10 mouse cellular contexts compared by ENCODE assay signal in genomic region chr4:127054522-127055198, GRCm38 (mm10). TPM values are rescaled to one million over a fixed set of nuclear protein-coding genes. Genes with fewer than 3 reads are reported as not detected.
DNase-seq lines count a peak whose midpoint lies in the region; ATAC-seq and TF ChIP-seq lines count a peak whose summit lies in the region.
"Had no signal": no experiment of that assay in that cellular context is flagged by ENCODE, and none has a peak within 500 bp of the region (broad histone marks: within the 10 kb centered on the region; RNA-seq: fewer than 3 reads in every experiment).

No protein-coding gene starts in this region.

- no peak overlapping the region for H3K4me3 ChIP-seq in left cerebral cortex, adult 2 months
- H3K4me3 ChIP-seq in E14TG2a.4 (replicated peaks; ENCODE audit: low read length): no peak overlapping the region
- no peak overlapping the region for H3K4me3 ChIP-seq in liver, embryonic 14.5 days (ENCODE audit: insufficient read depth in 1 of 2, low read depth in 2 of 2, low read length in 2 of 2)

- TF ChIP-seq CTCF in left cerebral cortex, adult 2 months (IDR thresholded peaks at IDR 0.05): peak; percentile 53
- TF ChIP-seq CTCF in E14TG2a.4 (conservative IDR thresholded peaks at IDR 0.05; ENCODE audit: low read length): peak; percentile 90
- TF ChIP-seq CTCF in liver, embryonic 14.5 days (IDR thresholded peaks at IDR 0.05; ENCODE audit: low read depth): peak; percentile 48

- H3K4me1 ChIP-seq in E14TG2a.4 (replicated peaks; ENCODE audit: low read depth, low read length): peaks cover 70% of the 10 kb centered on the region
- H3K4me1 ChIP-seq in liver, embryonic 14.5 days (replicated peaks; ENCODE audit: control insufficient read depth in 2 of 2, insufficient read depth in 2 of 2, low read length in 1 of 2): no peaks in the 10 kb centered on the region

- no peaks in the 10 kb centered on the region for H3K9me3 ChIP-seq in E14TG2a.4 (ENCODE audit: low read length)
- no peaks in the 10 kb centered on the region for H3K9me3 ChIP-seq in liver, embryonic 14.5 days (ENCODE audit: control insufficient read depth, low read length)

- DNase-seq in left cerebral cortex, adult 2 months (ENCODE audit: extremely low spot score in 1 of 2, low spot score in 2 of 2): no peak
- no peak for DNase-seq in left cerebral cortex, adult 18-20 months (ENCODE audit: low spot score in 2 of 2)
- DNase-seq in R1 (ENCODE audit: low read depth, low spot score): peak; percentile 57
- DNase-seq in liver, embryonic 14.5 days (ENCODE audit: low read depth in 3 of 3, low spot score in 3 of 3): no peak
- DNase-seq in cerebellum, postnatal 14 days: no peak
- DNase-seq: gastrocnemius, postnatal 10 days; kidney, postnatal 4 days; left cerebral cortex, postnatal 4 days had no signal

- no peak overlapping the region for H3K27ac ChIP-seq in left cerebral cortex, adult 2 months
- H3K27ac ChIP-seq in liver, embryonic 14.5 days: no peak overlapping the region

- ATAC-seq in liver, embryonic 14.5 days (ENCODE audit: insufficient read depth): no peak
- no peak for ATAC-seq in CD4-positive, CD25-positive, alpha-beta regulatory T cell, adult 4 months

- 51% methylated on average over 7 of the region's 7 CpGs for WGBS in liver, embryonic 14.5 days (ENCODE audit: insufficient replicate concordance)

- intact Hi-C loops in left cerebral cortex, adult 2 months (cut with DNase I): loop anchor here (5.0 kb wide), 1 partner anchor 263 kb away; no protein-coding TSS in a partner anchor

- H3K27me3 ChIP-seq in E14TG2a.4 (ENCODE audit: insufficient read depth, low read length): no peaks in the 10 kb centered on the region
- H3K27me3 ChIP-seq in liver, embryonic 14.5 days (ENCODE audit: control insufficient read depth, insufficient read depth, low read length): no peaks in the 10 kb centered on the region

- H3K4me2 ChIP-seq in liver, embryonic 14.5 days (ENCODE audit: low read depth): no peak overlapping the region

- peaks cover 92% of the 10 kb centered on the region for H3K36me3 ChIP-seq in E14TG2a.4 (ENCODE audit: insufficient read depth, low read length)
- peaks cover 21% of the 10 kb centered on the region for H3K36me3 ChIP-seq in liver, embryonic 14.5 days (replicated peaks; ENCODE audit: control insufficient read depth, insufficient read depth, low read depth)

- H3K9ac ChIP-seq in liver, embryonic 14.5 days (replicated peaks): no peak overlapping the region

- TF ChIP-seq EP300 in liver, embryonic 14.5 days (IDR thresholded peaks at IDR 0.05; ENCODE audit: low read depth): no peak

RNA-seq across cellular contexts. Expression of gene Zmym1, which starts 6.3 kb away (rescaled TPM):
- total RNA-seq in left cerebral cortex, adult 2 months (2021): 10 to 100 TPM; 14.4 to 15.9 TPM
- 10 to 100 TPM; 14.6 to 20.1 TPM for total RNA-seq in left cerebral cortex, adult 18-20 months (2021)
- polyA plus RNA-seq in liver, embryonic 14.5 days (2012; rRNA removed): 2.0 and 4.0 TPM in 2 replicates
- polyA plus RNA-seq in liver, embryonic 14.5 days (2014; fragmentation: Nextera tagmentation; extraction: Ambion mirVana): 9.8 and 10.2 TPM in 2 replicates
- 10 to 100 TPM; 22.1 to 25.8 TPM for polyA plus RNA-seq in CD4-positive, CD25-positive, alpha-beta regulatory T cell, adult 4 months (2017; shearing (Covaris generic))

RNA-seq across cellular contexts. Expression of gene Zmym6, which starts 22.5 kb away (rescaled TPM):
- total RNA-seq in left cerebral cortex, adult 2 months (2021): 10 to 100 TPM; 31.8 to 35.8 TPM
- 10 to 100 TPM; 33.5 to 37.6 TPM for total RNA-seq in left cerebral cortex, adult 18-20 months (2021)
- polyA plus RNA-seq in liver, embryonic 14.5 days (2012; rRNA removed): 3.1 and 3.7 TPM in 2 replicates
- 1.9 TPM in 2 replicates for polyA plus RNA-seq in liver, embryonic 14.5 days (2014; fragmentation: Nextera tagmentation; extraction: Ambion mirVana)
- 10 to 100 TPM; 19.2 to 27.9 TPM for polyA plus RNA-seq in CD4-positive, CD25-positive, alpha-beta regulatory T cell, adult 4 months (2017; shearing (Covaris generic))

RNA-seq across cellular contexts. Expression of gene Sfpq, which starts 33.5 kb away (rescaled TPM):
- total RNA-seq in left cerebral cortex, adult 2 months (2021): 100 to 1,000 TPM; 243 to 256 TPM
- total RNA-seq in left cerebral cortex, adult 18-20 months (2021): 100 to 1,000 TPM; 240 to 256 TPM
- 36.8 and 89.3 TPM in 2 replicates for polyA plus RNA-seq in liver, embryonic 14.5 days (2012; rRNA removed)
- 34.6 and 35.5 TPM in 2 replicates for polyA plus RNA-seq in liver, embryonic 14.5 days (2014; fragmentation: Nextera tagmentation; extraction: Ambion mirVana)
- 10 to 100 TPM; 44.0 to 61.2 TPM for polyA plus RNA-seq in CD4-positive, CD25-positive, alpha-beta regulatory T cell, adult 4 months (2017; shearing (Covaris generic))
